ENCODE assay signal across 10 mouse cellular contexts in the genomic region with DNA sequence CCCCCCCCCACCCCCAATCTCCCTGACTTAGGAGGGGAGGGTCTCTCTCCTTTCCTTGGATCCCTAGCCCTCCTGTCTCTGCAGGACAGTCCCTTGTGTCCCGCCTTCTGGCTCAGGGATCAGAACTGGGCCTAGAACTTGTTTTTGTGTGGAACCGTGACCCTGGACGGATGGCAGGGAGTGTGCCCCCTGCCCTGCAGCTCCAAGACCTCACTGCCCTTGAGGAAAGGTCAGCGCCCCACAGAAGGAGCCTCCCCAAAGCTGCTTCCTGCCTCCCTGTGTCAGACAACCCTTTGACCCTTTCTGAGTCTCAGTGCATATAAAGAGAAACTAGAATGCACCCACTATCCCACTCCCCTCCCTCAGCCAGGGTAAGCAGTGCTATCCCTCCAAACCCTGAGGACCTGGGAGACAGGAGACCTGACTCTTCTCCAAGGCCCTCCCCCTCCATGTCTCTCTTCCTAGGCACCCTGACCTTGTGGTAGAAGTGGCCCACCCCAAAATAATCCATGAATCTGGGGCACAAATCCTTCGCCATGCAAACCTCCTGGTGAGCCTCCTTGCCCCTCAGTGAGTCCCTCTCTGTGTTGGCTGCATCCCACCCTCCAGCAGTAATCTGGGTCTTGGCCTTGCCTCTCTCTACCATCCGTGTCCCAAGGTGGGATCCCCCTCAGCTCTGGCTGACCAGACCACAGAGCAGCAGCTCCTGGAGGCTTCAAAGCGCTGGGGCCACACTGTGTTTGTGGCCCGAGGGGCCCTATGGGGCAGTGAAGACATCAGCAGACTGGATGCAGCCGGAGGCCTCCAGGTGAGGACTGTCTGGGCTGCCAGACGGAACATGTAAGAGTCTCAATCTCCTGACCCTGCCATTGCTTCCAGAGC. TPM values are rescaled to one million over a fixed set of nuclear protein-coding genes. Genes with fewer than 3 reads are reported as not detected.
DNase-seq lines count a peak whose midpoint lies in the region; ATAC-seq and TF ChIP-seq lines count a peak whose summit lies in the region.
"Had no signal": no experiment of that assay in that cellular context is flagged by ENCODE, and none has a peak within 500 bp of the region (broad histone marks: within the 10 kb centered on the region; RNA-seq: fewer than 3 reads in every experiment).

No protein-coding gene starts in this region.

- H3K4me3 ChIP-seq in testis, adult 2 months (ENCODE audit: control insufficient read depth, low read depth, low read length) = peak overlapping the region; percentile 93
- peak overlapping the region; percentile 74 for H3K4me3 ChIP-seq in liver, adult 2 months (ENCODE audit: insufficient read depth, low read depth, low read length)
- no peak overlapping the region for H3K4me3 ChIP-seq in gastrocnemius, adult 2 months

- H3K27me3 ChIP-seq in testis, adult 2 months (ENCODE audit: control insufficient read depth, insufficient read depth, low read length) = no peaks in the 10 kb centered on the region
- H3K27me3 ChIP-seq in liver, adult 2 months (ENCODE audit: control insufficient read depth, insufficient read depth, low read length) = peaks cover 5% of the 10 kb centered on the region

- H3K36me3 ChIP-seq in testis, adult 2 months (ENCODE audit: control insufficient read depth, insufficient read depth, low read length) = no peaks in the 10 kb centered on the region
- no peaks in the 10 kb centered on the region for H3K36me3 ChIP-seq in liver, adult 2 months (ENCODE audit: control insufficient read depth, insufficient read depth, low read length)
- H3K36me3 ChIP-seq: lung, embryonic 15.5 days had no signal

- no peak overlapping the region for H3K27ac ChIP-seq in testis, adult 2 months (ENCODE audit: control insufficient read depth, insufficient read depth, low read depth, low read length)
- H3K27ac ChIP-seq in liver, adult 2 months (replicated peaks; ENCODE audit: insufficient read depth, low read depth, low read length) = peak overlapping the region; percentile 98
- no peak overlapping the region for H3K27ac ChIP-seq in gastrocnemius, adult 2 months
- H3K27ac ChIP-seq: lung, embryonic 15.5 days had no signal

- peaks cover 10% of the 10 kb centered on the region for H3K4me1 ChIP-seq in testis, adult 2 months (ENCODE audit: control insufficient read depth, insufficient read depth, low read length)
- H3K4me1 ChIP-seq in liver, adult 2 months (ENCODE audit: control insufficient read depth, insufficient read depth, low read length) = peaks cover 14% of the 10 kb centered on the region

- H3K9ac ChIP-seq in liver, adult 2 months (ENCODE audit: low read depth, low read length) = peak overlapping the region; percentile 80
- H3K9ac ChIP-seq: lung, embryonic 15.5 days had no signal

- intact Hi-C loops in gastrocnemius, adult 2 months (cut with DNase I) = loop anchor here (5.0 kb wide), 1 partner anchor 89 kb away; no protein-coding TSS in a partner anchor

- TF ChIP-seq CTCF in testis, adult 2 months (IDR thresholded peaks at IDR 0.05; ENCODE audit: control insufficient read depth, insufficient read depth, insufficient replicate concordance, low read depth, low read length) = no peak
- no peak for TF ChIP-seq CTCF in liver, adult 2 months (IDR thresholded peaks at IDR 0.05; ENCODE audit: low read depth, low read length)
- TF ChIP-seq CTCF in gastrocnemius, adult 2 months (IDR thresholded peaks at IDR 0.05) = no peak

- peaks cover 13% of the 10 kb centered on the region; the same call in 1 of the 2 replicates for H3K79me2 ChIP-seq in liver, adult 2 months (ENCODE audit: control insufficient read depth, insufficient read depth, low read length)

- WGBS in liver, adult 2 months = 40% methylated on average over 10 of the region's 10 CpGs

- no peak for ATAC-seq in cerebellum, adult (ENCODE audit: insufficient number of reproducible peaks, low FRiP score, low TSS enrichment)

- TF ChIP-seq POLR2A in testis, adult 2 months (IDR thresholded peaks at IDR 0.05; ENCODE audit: control insufficient read depth, low read depth, low read length) = no peak
- no peak for TF ChIP-seq POLR2A in liver, adult 2 months (IDR thresholded peaks at IDR 0.05; ENCODE audit: extremely low read depth, insufficient read depth, low read length)

- DNase-seq in cerebellum, adult 11 months = peak; percentile 46
- no peak for DNase-seq in testis, postnatal 14 days (ENCODE audit: low spot score)
- peak; percentile 47 for DNase-seq in liver, adult 2 months (ENCODE audit: extremely low read depth, low read depth, low spot score)
- no peak for DNase-seq in ovary, postnatal 10 days (ENCODE audit: low spot score)
- DNase-seq in gastrocnemius, adult 2 months = no peak
- DNase-seq in retina, postnatal 1 day = no peak
- DNase-seq: heart, postnatal 10 days had no signal

RNA-seq across cellular contexts. Expression of a gene that starts 1.1 kb away (rescaled TPM):
- polyA plus RNA-seq in testis, adult 2 months (2012; rRNA removed) = 1.00 and 1.2 TPM in 2 replicates
- total RNA-seq in liver, adult 2 months (2014; rRNA removed) = 146 and 158 TPM in 2 replicates
- 537 and 608 TPM in 2 replicates for polyA plus RNA-seq in liver, adult 2 months (2012; rRNA removed)
- not detected for total RNA-seq in gastrocnemius, adult 2 months (2021)

RNA-seq across cellular contexts. Expression of a gene that starts 1.5 kb away (rescaled TPM):
- 118 and 120 TPM in 2 replicates for polyA plus RNA-seq in testis, adult 2 months (2012; rRNA removed)
- 25.5 and 27.1 TPM in 2 replicates for total RNA-seq in liver, adult 2 months (2014; rRNA removed)
- polyA plus RNA-seq in liver, adult 2 months (2012; rRNA removed) = 99.7 and 206 TPM in 2 replicates
- total RNA-seq in gastrocnemius, adult 2 months (2021) = 10 to 100 TPM; 51.0 to 57.0 TPM

RNA-seq across cellular contexts. Expression of a gene that starts 30.1 kb away (rescaled TPM):
- polyA plus RNA-seq in testis, adult 2 months (2012; rRNA removed) = 122 and 127 TPM in 2 replicates
- 29.7 and 40.5 TPM in 2 replicates for total RNA-seq in liver, adult 2 months (2014; rRNA removed)
- polyA plus RNA-seq in liver, adult 2 months (2012; rRNA removed) = 227 and 287 TPM in 2 replicates
- 10 to 100 TPM; 43.6 to 52.2 TPM for total RNA-seq in gastrocnemius, adult 2 months (2021)

RNA-seq across cellular contexts. Expression of a gene that starts 30.1 kb away (rescaled TPM):
- polyA plus RNA-seq in testis, adult 2 months (2012; rRNA removed) = 1,517 and 1,849 TPM in 2 replicates
- total RNA-seq in liver, adult 2 months (2014; rRNA removed) = 1.7 and 1.8 TPM in 2 replicates
- 4.1 and 4.7 TPM in 2 replicates for polyA plus RNA-seq in liver, adult 2 months (2012; rRNA removed)
- total RNA-seq in gastrocnemius, adult 2 months (2021) = 1 to 10 TPM; 2.4 to 5.5 TPM

RNA-seq across cellular contexts. Expression of a gene that starts 37.4 kb away (rescaled TPM):
- polyA plus RNA-seq in testis, adult 2 months (2012; rRNA removed) = 0.46 and 0.55 TPM in 2 replicates
- 0.07 TPM in 1 of 2 replicates, not detected in the other for total RNA-seq in liver, adult 2 months (2014; rRNA removed)
- not detected in 2 replicates for polyA plus RNA-seq in liver, adult 2 months (2012; rRNA removed)
- total RNA-seq in gastrocnemius, adult 2 months (2021) = not detected

Comparison
In these comparisons a context has a peak if more than half of its experiments do, and no peak if none do; other contexts are left out.
1. DNase-seq: peak in cerebellum, adult 11 months (single experiment) and liver, adult 2 months (single experiment); none in testis, postnatal 14 days (single experiment), ovary, postnatal 10 days (single experiment), gastrocnemius, adult 2 months (single experiment) and retina, postnatal 1 day (single experiment).
2. RNA of a gene that starts 1.1 kb away (total RNA-seq): 146 to 158 TPM in liver, adult 2 months; not detected in gastrocnemius, adult 2 months; every median in the first group is over 100 times any median in the second.